Mouse (Mus musculus) CH12.LX (cell line): ENCODE measurements at regions not wholly inside any gene's neighbourhood (a gene's known extent, or its start where the extent isn't known, plus 50 kb on each side); places are given as distances from the start of the nearest gene placed in this dataset.

ENCODE experiments used
- DNase-seq: peaks from one replicate; pipeline ENCODE4 v3.0.0-alpha.2; 2013; ENCODE audit errors: extremely low read depth
- H3K27ac ChIP-seq: 2 replicates; pipeline ENCODE4 v1.5.1; 2012; ENCODE audit warnings: low read depth, mild to moderate bottlenecking, control low read depth, moderate library complexity; ENCODE audit not compliant: insufficient read depth
- H3K27me3 ChIP-seq: replicated peaks from 2 replicates; pipeline ENCODE3; 2012; ENCODE audit warnings: inconsistent platforms
- H3K36me3 ChIP-seq, 2 experiments: replicated peaks in 1 of 2; 2 replicates each; pipeline versions ENCODE3 to v1.6.1; 2012; ENCODE audit warnings: inconsistent platforms in 1 of 2, low read length in 1 of 2, mild to moderate bottlenecking in 1 of 2, mixed read lengths in 1 of 2, moderate library complexity in 1 of 2; ENCODE audit not compliant: control insufficient read depth in 1 of 2, insufficient read depth in 1 of 2
- H3K4me1 ChIP-seq, 2 experiments: 2 replicates each; pipeline ENCODE4 v1.6.1; 2012; ENCODE audit warnings: inconsistent platforms in 1 of 2, moderate library complexity in 1 of 2; ENCODE audit not compliant: insufficient read depth in 2 of 2, control insufficient read depth in 1 of 2
- H3K4me2 ChIP-seq: 2 replicates; pipeline ENCODE4 v1.6.1; 2012; ENCODE audit warnings: low read depth, mild to moderate bottlenecking, control low read depth; ENCODE audit not compliant: poor library complexity, insufficient read depth, severe bottlenecking
- H3K4me3 ChIP-seq, 3 experiments: fragments of 150-350 bp in 1 of 3; sonication (generic) in 1 of 3; replicated peaks in 1 of 3; 2 replicates each; pipeline versions ENCODE3 to v1.5.1; 2011 to 2012; ENCODE audit warnings: low read depth in 2 of 3, low read length in 2 of 3, mild to moderate bottlenecking in 2 of 3, moderate library complexity in 2 of 3, control low read depth in 1 of 3, improper control_type of control experiment in 1 of 3, inconsistent platforms in 1 of 3, mixed read lengths in 1 of 3; ENCODE audit not compliant: poor library complexity in 1 of 3
- H3K79me2 ChIP-seq: replicated peaks from 2 replicates; pipeline ENCODE4 v1.6.1; 2012; ENCODE audit warnings: mild to moderate bottlenecking, moderate library complexity; ENCODE audit not compliant: control insufficient read depth, poor library complexity, insufficient read depth, severe bottlenecking; ENCODE audit errors: extremely low read depth
- H3K9ac ChIP-seq: 2 replicates; pipeline ENCODE4 v1.6.1; 2012; ENCODE audit warnings: low read depth, mild to moderate bottlenecking, control low read depth, moderate library complexity; ENCODE audit not compliant: insufficient read depth
- H3K9me3 ChIP-seq: replicated peaks from 2 replicates; pipeline ENCODE3; 2012; ENCODE audit warnings: low read length, inconsistent platforms, mixed read lengths
- ETS1 ChIP-seq: conservative IDR thresholded peaks from 2 replicates; pipeline ENCODE4 v1.6.1; 2012; ENCODE audit warnings: low read depth, mild to moderate bottlenecking, inconsistent platforms, low read length, improper control_type of control experiment, moderate library complexity
- GABPA ChIP-seq: IDR thresholded peaks from 2 replicates; pipeline ENCODE4 v1.6.1; 2012; ENCODE audit warnings: low read depth, low read length, improper control_type of control experiment, inconsistent platforms; ENCODE audit not compliant: insufficient replicate concordance
- IRF4 ChIP-seq: IDR thresholded peaks from 2 replicates; pipeline ENCODE4 v1.6.1; 2014; ENCODE audit warnings: low read depth, mild to moderate bottlenecking, inconsistent platforms, low read length, improper control_type of control experiment
- JUN ChIP-seq: IDR thresholded peaks from 2 replicates; pipeline ENCODE4 v1.6.1; 2011; ENCODE audit warnings: low read depth, mild to moderate bottlenecking, low read length, improper control_type of control experiment, moderate library complexity; ENCODE audit not compliant: insufficient read depth
- JUND ChIP-seq: conservative IDR thresholded peaks from 2 replicates; pipeline ENCODE4 v1.6.1; 2011; ENCODE audit warnings: low read depth, low read length, improper control_type of control experiment
- KAT2A ChIP-seq: IDR thresholded peaks from 2 replicates; pipeline ENCODE4 v1.6.1; 2012; ENCODE audit warnings: low read length, improper control_type of control experiment, inconsistent platforms; ENCODE audit not compliant: insufficient replicate concordance
- MAZ ChIP-seq: IDR thresholded peaks from 2 replicates; pipeline ENCODE4 v1.6.1; 2012; ENCODE audit warnings: low read depth, mild to moderate bottlenecking, inconsistent platforms, low read length, improper control_type of control experiment, moderate library complexity
- MEF2A ChIP-seq: IDR thresholded peaks from 2 replicates; pipeline ENCODE4 v1.6.1; 2014; ENCODE audit warnings: low read depth, mild to moderate bottlenecking, inconsistent platforms, low read length, improper control_type of control experiment, borderline replicate concordance
- NRF1 ChIP-seq: IDR thresholded peaks from 2 replicates; pipeline ENCODE4 v1.6.1; 2014; ENCODE audit warnings: low read depth, mild to moderate bottlenecking, inconsistent platforms, low read length, improper control_type of control experiment, moderate library complexity
- RAD21 ChIP-seq: IDR thresholded peaks from 2 replicates; pipeline ENCODE4 v1.6.1; 2011; ENCODE audit warnings: low read depth, mild to moderate bottlenecking, low read length, improper control_type of control experiment, moderate library complexity
- TBP ChIP-seq: conservative IDR thresholded peaks from 2 replicates; pipeline ENCODE4 v1.6.1; 2011; ENCODE audit warnings: low read depth, low read length, improper control_type of control experiment
- UBTF ChIP-seq: IDR thresholded peaks from 2 replicates; pipeline ENCODE4 v1.6.1; 2012; ENCODE audit warnings: low read depth, mild to moderate bottlenecking, inconsistent platforms, low read length, improper control_type of control experiment, moderate library complexity
- USF2 ChIP-seq: conservative IDR thresholded peaks from 2 replicates; pipeline ENCODE4 v1.6.1; 2011; ENCODE audit warnings: low read depth, low read length, improper control_type of control experiment
- ZMIZ1 ChIP-seq: IDR thresholded peaks from 2 replicates; pipeline ENCODE4 v1.6.1; 2012; ENCODE audit warnings: low read depth, mild to moderate bottlenecking, inconsistent platforms, low read length, improper control_type of control experiment
- dilution Hi-C: fragments of 300-500 bp; cut with MboI; formaldehyde crosslinking; loops from 2 replicates; pipeline ENCODE4 v1.14.3; 2020; ENCODE audit warnings: low sequenced_read_pairs; ENCODE audit not compliant: extremely low pct_unique_long_range_greater_than_20kb, extremely low pct_ligation_motif_present
- in situ Hi-C: fragments of 300-500 bp; cut with MboI; formaldehyde crosslinking; loops from 3 replicates; pipeline ENCODE4 v1.14.3; 2019; ENCODE audit warnings: low sequenced_read_pairs, low pct_ligation_motif_present, low pct_unique_long_range_greater_than_20kb, mixed read lengths

GRCm38 (mm10) chr11:18747871-18748461, 270.8 kb downstream of the Meis1 start:
- no peak for DNase-seq
- TF ChIP-seq UBTF, result no peak
- TF ChIP-seq TBP, result no peak
- no peak for TF ChIP-seq IRF4
- no peak for TF ChIP-seq ETS1
- TF ChIP-seq KAT2A, result no peak

GRCm38 (mm10) chr11:18747361-18747760, 271.4 kb downstream of the Meis1 start:
- H3K9me3 ChIP-seq, result no peaks in the 10 kb centered on the region
- no peak overlapping the region for H3K9ac ChIP-seq
- H3K4me3 ChIP-seq, result no peak overlapping the region
- in situ Hi-C loops, result no loop called here
- H3K36me3 ChIP-seq, result no peaks in the 10 kb centered on the region
- H3K4me2 ChIP-seq, result no peak overlapping the region
- no peaks in the 10 kb centered on the region for H3K27me3 ChIP-seq
- TF ChIP-seq JUND (no peak), USF2 (no peak), JUN (no peak), GABPA (no peak), IRF4 (no peak), RAD21 (no peak), NRF1 (no peak), MAZ (no peak), TBP (no peak), KAT2A (no peak), ZMIZ1 (no peak), MEF2A (no peak)
- DNase-seq, result no peak
- no peak overlapping the region for H3K27ac ChIP-seq
- H3K4me1 ChIP-seq, result no peaks in the 10 kb centered on the region
- dilution Hi-C loops, result no loop called here
- H3K79me2 ChIP-seq, result no peaks in the 10 kb centered on the region

More at GRCm38 (mm10) chr11:18747871-18748461, 270.8 kb downstream of the Meis1 start:
- H3K79me2 ChIP-seq, result no peaks in the 10 kb centered on the region
- dilution Hi-C loops, result no loop called here
- no peak overlapping the region for H3K4me2 ChIP-seq
- H3K27ac ChIP-seq, result no peak overlapping the region
- in situ Hi-C loops, result no loop called here
- H3K9ac ChIP-seq, result no peak overlapping the region
- H3K4me1 ChIP-seq, result no peaks in the 10 kb centered on the region
- H3K4me3 ChIP-seq, result no peak overlapping the region
- no peaks in the 10 kb centered on the region for H3K27me3 ChIP-seq
- H3K36me3 ChIP-seq, result no peaks in the 10 kb centered on the region
- H3K9me3 ChIP-seq, result no peaks in the 10 kb centered on the region
